Mouse (Mus musculus) heart, embryonic 12.5 days (tissue): ENCODE data around the gene Plekhm2. TPM values are rescaled to one million over a fixed set of nuclear protein-coding genes. Genes with fewer than 3 reads are reported as not detected.

Experiments used
- ATAC-seq: fragments of 200-750 bp; cut with Nextera tagmentation; 2 replicates; pipeline ENCODE4 v1.8.0; 2017; ENCODE audit warnings: moderate TSS enrichment, moderate library complexity; ENCODE audit not compliant: insufficient number of reproducible peaks, low FRiP score
- H3K27ac ChIP-seq: fragments of 300-500 bp; sonication (generic); 2 replicates; pipeline ENCODE4 v1.5.1; 2016; ENCODE audit warnings: mild to moderate bottlenecking, moderate library complexity; ENCODE audit not compliant: poor library complexity, severe bottlenecking
- H3K27me3 ChIP-seq: fragments of 300-500 bp; sonication (generic); replicated peaks from 2 replicates; pipeline ENCODE4 v1.6.1; 2016; ENCODE audit warnings: mild to moderate bottlenecking, moderate library complexity
- H3K36me3 ChIP-seq: fragments of 300-500 bp; sonication (generic); 2 replicates; pipeline ENCODE4 v1.6.1; 2016; ENCODE audit warnings: mild to moderate bottlenecking, moderate library complexity
- H3K4me1 ChIP-seq: fragments of 300-500 bp; sonication (generic); replicated peaks from 2 replicates; pipeline ENCODE4 v1.6.1; 2016; ENCODE audit warnings: mild to moderate bottlenecking
- H3K4me2 ChIP-seq: fragments of 300-500 bp; sonication (generic); 2 replicates; pipeline ENCODE4 v1.6.1; 2016; ENCODE audit warnings: mild to moderate bottlenecking, moderate library complexity
- H3K4me3 ChIP-seq: fragments of 300-500 bp; sonication (generic); 2 replicates; pipeline ENCODE4 v1.5.1; 2016; ENCODE audit warnings: mild to moderate bottlenecking
- H3K9ac ChIP-seq: fragments of 300-500 bp; sonication (generic); 2 replicates; pipeline ENCODE4 v1.6.1; 2016; ENCODE audit warnings: mild to moderate bottlenecking, moderate library complexity
- H3K9me3 ChIP-seq: fragments of 300-500 bp; sonication (generic); replicated peaks from 2 replicates; pipeline ENCODE4 v1.6.1; 2016; ENCODE audit warnings: mild to moderate bottlenecking, moderate library complexity
- WGBS: fragments of 180-500 bp; shearing (Covaris S2); methylation state at CpG from one replicate; pipeline ENCODE4 v1.1.7; 2016; 5-methylcytosine and 5-hydroxymethylcytosine counted together
- polyA plus RNA-seq: library from polyadenylated mRNA; unstranded; fragments of >200 nt; fragmentation: Nextera tagmentation; extraction: Ambion mirVana; gene quantifications from 2 replicates; pipeline ENCODE4 v1.2.1, GENCODE M21; 2016

The Plekhm2 gene
- polyA plus RNA-seq, 1 experiment from 2014 or later = 6.2 TPM

DNA sequence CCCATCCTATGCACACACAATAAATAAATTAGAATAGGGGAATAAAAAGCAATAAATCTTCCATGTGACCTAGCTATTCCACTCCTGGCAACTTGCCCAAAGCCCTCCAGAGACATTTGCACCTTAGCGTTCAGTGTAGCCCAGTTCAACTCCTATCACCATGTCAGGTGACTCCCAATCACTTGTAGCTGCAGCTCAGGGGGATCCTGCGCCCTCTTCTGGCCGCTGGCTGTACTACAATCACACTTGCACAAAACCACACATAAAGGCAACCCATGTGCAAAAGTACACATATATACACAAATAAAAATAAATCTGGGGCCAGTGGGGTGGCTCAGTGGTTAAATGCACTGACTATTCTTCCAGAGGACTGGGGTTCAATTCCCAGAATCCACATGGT is 73.2 kb downstream of the Plekhm2 start:
- Histone ChIP-seq H3K4me2 (no peak overlapping the region), H3K27ac (no peak overlapping the region), H3K9me3 (no peaks in the 10 kb centered on the region), H3K4me3 (no peak overlapping the region), H3K9ac (no peak overlapping the region), H3K4me1 (no peaks in the 10 kb centered on the region), H3K36me3 (peaks cover 83% of the 10 kb centered on the region), H3K27me3 (no peaks in the 10 kb centered on the region)
- WGBS = 27% methylated on average over 3 of the region's 3 CpGs
- ATAC-seq = no peak

DNA sequence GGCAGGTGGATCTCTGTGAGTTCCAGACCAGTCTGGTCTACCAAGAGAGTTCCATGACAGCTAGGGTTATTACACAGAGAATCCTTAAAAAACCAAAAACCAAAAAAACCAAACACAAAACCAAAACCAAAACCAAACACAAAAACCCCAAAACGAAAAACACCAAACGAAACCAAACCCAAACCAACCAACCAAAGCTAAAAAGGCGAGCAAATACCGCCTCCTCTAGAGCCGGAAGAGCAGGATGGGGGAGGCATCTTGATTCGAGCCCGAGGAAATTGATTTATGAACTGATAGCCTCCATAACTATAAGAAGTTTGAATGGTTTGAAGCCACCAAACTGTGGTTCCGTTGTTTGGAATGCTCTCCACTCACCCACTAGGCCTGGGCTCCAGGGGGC is 80.8 kb downstream of the Plekhm2 start:
- Histone ChIP-seq H3K27me3 (no peaks in the 10 kb centered on the region), H3K4me3 (no peak overlapping the region), H3K27ac (no peak overlapping the region), H3K9me3 (no peaks in the 10 kb centered on the region), H3K36me3 (peaks cover 83% of the 10 kb centered on the region), H3K4me1 (peaks cover 6% of the 10 kb centered on the region; the same call in 1 of the 2 replicates), H3K4me2 (no peak overlapping the region), H3K9ac (no peak overlapping the region)
- no peak for ATAC-seq
- WGBS = 91% methylated on average over 8 of the region's 8 CpGs

- Histone ChIP-seq H3K9me3 (no peaks in the 10 kb centered on the region), H3K9ac (no peak overlapping the region), H3K27me3 (no peaks in the 10 kb centered on the region), H3K4me2 (no peak overlapping the region), H3K36me3 (peaks cover 90% of the 10 kb centered on the region), H3K4me1 (peaks cover 8% of the 10 kb centered on the region; the same call in 1 of the 2 replicates), H3K4me3 (no peak overlapping the region), H3K27ac (no peak overlapping the region)
- 88% methylated on average over 13 of the region's 13 CpGs for WGBS
- ATAC-seq = no peak
These were observed 83.6 kb downstream of the Plekhm2 start for GRCm38 (mm10) chr4:141581051-141581450.

- Histone ChIP-seq H3K27me3 (no peaks in the 10 kb centered on the region), H3K9ac (no peak overlapping the region), H3K36me3 (peaks cover 70% of the 10 kb centered on the region), H3K9me3 (no peaks in the 10 kb centered on the region), H3K4me1 (peaks cover 16% of the 10 kb centered on the region), H3K27ac (no peak overlapping the region), H3K4me2 (no peak overlapping the region), H3K4me3 (no peak overlapping the region)
- ATAC-seq = no peak
- 24% methylated on average over 3 of the region's 3 CpGs for WGBS
These were observed 85.9 kb downstream of the Plekhm2 start for GRCm38 (mm10) chr4:141578833-141579232.

GRCm38 (mm10) chr4:141576877-141577276 is 87.8 kb downstream of the Plekhm2 start:
- Histone ChIP-seq H3K4me2 (no peak overlapping the region), H3K4me3 (no peak overlapping the region), H3K36me3 (peaks cover 51% of the 10 kb centered on the region), H3K9me3 (no peaks in the 10 kb centered on the region), H3K27ac (no peak overlapping the region), H3K4me1 (peaks cover 27% of the 10 kb centered on the region), H3K9ac (no peak overlapping the region), H3K27me3 (no peaks in the 10 kb centered on the region)
- WGBS = 89% methylated on average over 7 of the region's 7 CpGs
- ATAC-seq = no peak

- peaks cover 28% of the 10 kb centered on the region for H3K4me1 ChIP-seq
- no peak for ATAC-seq
- no peak overlapping the region for H3K4me3 ChIP-seq
- H3K9ac ChIP-seq = no peak overlapping the region
- no peaks in the 10 kb centered on the region for H3K27me3 ChIP-seq
- no peak overlapping the region for H3K27ac ChIP-seq
- H3K36me3 ChIP-seq = peaks cover 48% of the 10 kb centered on the region
- WGBS = 81% methylated on average over 11 of the region's 11 CpGs
- H3K4me2 ChIP-seq = no peak overlapping the region
- H3K9me3 ChIP-seq = no peaks in the 10 kb centered on the region
These were observed 88.3 kb downstream of the Plekhm2 start for GRCm38 (mm10) chr4:141576404-141576803.

Other genes starting within 250 kb of the Plekhm2 start
- gene Clcnkb, start 248.9 kb downstream of the Plekhm2 start, polyA plus RNA-seq = 0.78 and 1.2 TPM in 2 replicates
- 186 and 208 TPM in 2 replicates for gene Hspb7, start 244.1 kb downstream of the Plekhm2 start, polyA plus RNA-seq
- gene Srarp, start 228.8 kb downstream of the Plekhm2 start, polyA plus RNA-seq = not detected in 2 replicates
- gene Zbtb17, start 220.2 kb downstream of the Plekhm2 start, polyA plus RNA-seq = 24.9 and 25.3 TPM in 2 replicates
- 9.0 and 9.1 TPM in 2 replicates for gene Spen, start 126.3 kb downstream of the Plekhm2 start, polyA plus RNA-seq
- 70.1 and 70.6 TPM in 2 replicates for gene Fblim1, start 58.8 kb downstream of the Plekhm2 start, polyA plus RNA-seq
- gene Tmem82, start 46.3 kb downstream of the Plekhm2 start, polyA plus RNA-seq = 0.19 and 0.37 TPM in 2 replicates
- 0.21 and 0.24 TPM in 2 replicates for gene Slc25a34, start 41.1 kb downstream of the Plekhm2 start, polyA plus RNA-seq
- gene Rsc1a1, start 20.7 kb upstream of the Plekhm2 start, polyA plus RNA-seq = 0.82 TPM in 1 of 2 replicates, not detected in the other
- 24.8 and 24.9 TPM in 2 replicates for gene Ddi2, start 58.5 kb upstream of the Plekhm2 start, polyA plus RNA-seq
- gene Agmat, start 81.8 kb upstream of the Plekhm2 start, polyA plus RNA-seq = 0.92 and 1.3 TPM in 2 replicates
- 5.0 and 6.1 TPM in 2 replicates for gene Dnajc16, start 126.0 kb upstream of the Plekhm2 start, polyA plus RNA-seq
- gene Casp9, start 128.7 kb upstream of the Plekhm2 start, polyA plus RNA-seq = 21.1 and 21.6 TPM in 2 replicates
- not detected in 2 replicates for gene Cela2a, start 161.3 kb upstream of the Plekhm2 start, polyA plus RNA-seq
- not detected in 2 replicates for gene Ctrc, start 181.5 kb upstream of the Plekhm2 start, polyA plus RNA-seq
- gene Efhd2, start 210.0 kb upstream of the Plekhm2 start, polyA plus RNA-seq = 119 and 121 TPM in 2 replicates